Comparison of ENCODE assay signal across 17 mouse cellular contexts in the genomic region with DNA sequence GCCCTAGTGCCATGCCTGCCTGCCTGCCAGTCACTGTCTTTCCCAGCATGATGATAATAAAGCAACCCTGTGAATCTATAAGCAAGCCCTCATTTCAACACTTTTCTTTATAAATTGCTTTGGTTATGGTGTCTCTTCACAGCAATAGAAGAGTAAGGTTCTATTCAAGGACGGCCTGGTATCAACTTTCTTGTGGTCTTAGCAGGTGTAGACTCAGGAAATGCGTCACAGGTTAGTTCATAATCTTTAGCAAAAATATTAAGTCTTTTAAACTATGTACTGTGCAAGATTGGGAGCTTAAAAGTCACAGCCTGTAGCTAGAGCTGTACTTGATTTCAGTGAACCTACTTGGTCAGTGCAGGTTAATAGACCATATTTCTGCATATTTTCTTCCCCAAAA.
"Had no signal": no experiment of that assay in that cellular context is flagged by ENCODE, and none has a peak within 500 bp of the region (broad histone marks: within the 10 kb centered on the region; RNA-seq: fewer than 3 reads in every experiment).

No protein-coding gene starts in this region.

- DNase-seq: lung, adult 18-20 months; lung, embryonic 14.5 days; lung, postnatal 4 days; midbrain, embryonic 14.5 days; retina, postnatal 1 day; right cerebral cortex, adult 18-20 months; right cerebral cortex, postnatal 25 days; right cerebral cortex, postnatal 4 days; spleen, adult 18-20 months; thymus, adult 18-20 months; thymus, postnatal 25 days had no signal

- ATAC-seq: midbrain, embryonic 16.5 days had no signal

- H3K4me2 ChIP-seq: lung, embryonic 14.5 days; midbrain, embryonic 12.5 days; neural tube, embryonic 13.5 days; neural tube, embryonic 15.5 days had no signal

- H3K9me3 ChIP-seq: midbrain, embryonic 10.5 days; midbrain, embryonic 12.5 days; neural tube, embryonic 13.5 days; neural tube, embryonic 15.5 days had no signal

- H3K36me3 ChIP-seq: midbrain, embryonic 10.5 days; midbrain, embryonic 12.5 days; neural tube, embryonic 13.5 days; neural tube, embryonic 15.5 days had no signal

- H3K4me3 ChIP-seq: midbrain, embryonic 10.5 days; midbrain, embryonic 12.5 days; myocyte; neural tube, embryonic 13.5 days; neural tube, embryonic 15.5 days had no signal

- H3K27me3 ChIP-seq: midbrain, embryonic 12.5 days; neural tube, embryonic 13.5 days; neural tube, embryonic 15.5 days had no signal

- H3K4me1 ChIP-seq: midbrain, embryonic 10.5 days; midbrain, embryonic 12.5 days; neural tube, embryonic 13.5 days; neural tube, embryonic 15.5 days had no signal

- H3K27ac ChIP-seq: midbrain, embryonic 10.5 days; midbrain, embryonic 12.5 days; neural tube, embryonic 13.5 days; neural tube, embryonic 15.5 days had no signal

- H3K9ac ChIP-seq: lung, embryonic 14.5 days; midbrain, embryonic 12.5 days; neural tube, embryonic 13.5 days; neural tube, embryonic 15.5 days had no signal
